ENCODE assay signal across 1 mouse cellular context in genomic region chr10:59637596-59638124, GRCm38 (mm10).
TF ChIP-seq lines count a peak whose summit lies in the region.

No protein-coding gene starts in this region.

TF ChIP-seq in MEL, 35 proteins besides CTCF, POLR2A, EP300 and RAD21 (continued from another document):
- TF ChIP-seq E2F4 (IDR thresholded peaks at IDR 0.05; ENCODE audit: borderline replicate concordance, low read depth, low read length) (no peak), MXI1 (IDR thresholded peaks at IDR 0.05; ENCODE audit: low read depth, low read length) (no peak)
